Mouse (Mus musculus): ENCODE measurements around the gene Armc2.

GRCm38 (mm10) chr10:41926726-41927125 lies 91.5 kb downstream of the Armc2 start:
- TF ChIP-seq CTCF (conservative IDR thresholded peaks at IDR 0.05 in 1 of 2, IDR thresholded peaks at IDR 0.05 in 1 of 2; ENCODE audit: low read depth in 2 of 2, low read length in 2 of 2) (no peak), EP300 (IDR thresholded peaks at IDR 0.05; ENCODE audit: low read length) (no peak), E2F4 (IDR thresholded peaks at IDR 0.05; ENCODE audit: insufficient replicate concordance, low read depth, low read length) (no peak), NELFE (IDR thresholded peaks at IDR 0.05; ENCODE audit: low read depth, low read length) (no peak), POLR2A (IDR thresholded peaks at IDR 0.05; ENCODE audit: low read depth, low read length) (no peak), HCFC1 (IDR thresholded peaks at IDR 0.05; ENCODE audit: low read depth, low read length) (no peak), ZC3H11A (IDR thresholded peaks at IDR 0.05; ENCODE audit: low read depth, low read length) (no peak), ZMIZ1 (IDR thresholded peaks at IDR 0.05; ENCODE audit: low read depth, low read length) (no peak), CHD2 (IDR thresholded peaks at IDR 0.05; ENCODE audit: low read length) (no peak), SMC3 (IDR thresholded peaks at IDR 0.05; ENCODE audit: low read depth, low read length) (no peak), MAFK (IDR thresholded peaks at IDR 0.05; ENCODE audit: insufficient replicate concordance, low read length) (no peak), MXI1 (IDR thresholded peaks at IDR 0.05; ENCODE audit: low read depth, low read length) (no peak)

Data from CH12.LX (cell line).